Mouse (Mus musculus) activated CD4-positive, CD25-positive, alpha-beta regulatory T cell, adult 4 months (primary cell): ENCODE measurements around the gene Spaca6. TPM values are rescaled to one million over a fixed set of nuclear protein-coding genes. Genes with fewer than 3 reads are reported as not detected.
A peak's percentile ranks its signal among the peaks of the same experiment; 100 is the strongest.

Experiments used
- ATAC-seq: one replicate; pipeline ENCODE4 v1.8.0; 2017
- polyA plus RNA-seq, 2 experiments: library from polyadenylated mRNA; unstranded; fragments of 100-300 nt; shearing (Covaris generic); gene quantifications; one replicate each; pipeline ENCODE4 v1.2.1; 2017

Gene Spaca6
- 1 to 10 TPM; 5.1 to 6.2 TPM for polyA plus RNA-seq

GRCm38 (mm10) chr17:17826751-17827657 is at the start of gene Spaca6:
Gene Spaca6 (plus strand): TSS chr17:17827158.
- peak; percentile 33 for ATAC-seq

- ATAC-seq = no peak
These were observed 35.9 kb upstream of the Spaca6 start for GRCm38 (mm10) chr17:17790866-17791630.

GRCm38 (mm10) chr17:17792578-17792977 is 34.4 kb upstream of the Spaca6 start:
- ATAC-seq = no peak

- no peak for ATAC-seq
These were observed 31.4 kb upstream of the Spaca6 start for GRCm38 (mm10) chr17:17795527-17795926.

- no peak for ATAC-seq
These were observed 3.2 kb upstream of the Spaca6 start for GRCm38 (mm10) chr17:17823612-17824336.

GRCm38 (mm10) chr17:17825921-17826591 is 902 bp upstream of the Spaca6 start:
- peak; percentile 34 for ATAC-seq

- no peak for ATAC-seq
These were observed 766 bp downstream of the Spaca6 start for GRCm38 (mm10) chr17:17827658-17828190.

GRCm38 (mm10) chr17:17828191-17828981 is 1.4 kb downstream of the Spaca6 start:
- ATAC-seq = no peak

GRCm38 (mm10) chr17:17829052-17829785 is 2.3 kb downstream of the Spaca6 start:
- ATAC-seq = no peak

GRCm38 (mm10) chr17:17829816-17830535 is 3.0 kb downstream of the Spaca6 start:
- ATAC-seq = no peak

GRCm38 (mm10) chr17:17830731-17831130 is 3.8 kb downstream of the Spaca6 start:
- no peak for ATAC-seq

- no peak for ATAC-seq
These were observed 7.9 kb downstream of the Spaca6 start for GRCm38 (mm10) chr17:17834896-17835295.

GRCm38 (mm10) chr17:17836101-17836500 is 9.1 kb downstream of the Spaca6 start:
- ATAC-seq = no peak

GRCm38 (mm10) chr17:17837426-17837825 is 10.5 kb downstream of the Spaca6 start:
- no peak for ATAC-seq

GRCm38 (mm10) chr17:17837919-17838701 is 11.2 kb downstream of the Spaca6 start:
- peak; percentile 98 for ATAC-seq

GRCm38 (mm10) chr17:17839276-17839675 is 12.3 kb downstream of the Spaca6 start:
- no peak for ATAC-seq

- no peak for ATAC-seq
These were observed 13.8 kb downstream of the Spaca6 start for GRCm38 (mm10) chr17:17840796-17841195.

- ATAC-seq = no peak
These were observed 16.7 kb downstream of the Spaca6 start for GRCm38 (mm10) chr17:17843534-17844261.
